Mouse (Mus musculus) testis, adult 2 months (tissue): ENCODE measurements around the gene Tfrc. TPM values are rescaled to one million over a fixed set of nuclear protein-coding genes. Genes with fewer than 3 reads are reported as not detected.

Source experiments
- H3K27ac ChIP-seq: fragments of 200-500 bp; 2 replicates; pipeline ENCODE4 v1.5.1; 2012; ENCODE audit warnings: low read depth, low read length; ENCODE audit not compliant: control insufficient read depth, insufficient read depth
- H3K27me3 ChIP-seq: fragments of 200-500 bp; 2 replicates; pipeline ENCODE4 v1.6.1; 2012; ENCODE audit warnings: mild to moderate bottlenecking, low read length, moderate library complexity; ENCODE audit not compliant: control insufficient read depth, insufficient read depth
- H3K36me3 ChIP-seq: fragments of 200-500 bp; 2 replicates; pipeline ENCODE4 v1.6.1; 2012; ENCODE audit warnings: mild to moderate bottlenecking, low read length; ENCODE audit not compliant: control insufficient read depth, insufficient read depth
- H3K4me1 ChIP-seq: fragments of 200-500 bp; 2 replicates; pipeline ENCODE4 v1.6.1; 2012; ENCODE audit warnings: low read length; ENCODE audit not compliant: control insufficient read depth, insufficient read depth
- H3K4me3 ChIP-seq: fragments of 200-500 bp; 2 replicates; pipeline ENCODE4 v1.5.1; 2012; ENCODE audit warnings: low read depth, mild to moderate bottlenecking, low read length, moderate library complexity, mixed read lengths; ENCODE audit not compliant: control insufficient read depth
- CTCF ChIP-seq: fragments of 200-500 bp; IDR thresholded peaks from 2 replicates; pipeline ENCODE4 v1.5.1; 2012; ENCODE audit warnings: low read depth, mild to moderate bottlenecking, inconsistent platforms, low read length, moderate library complexity; ENCODE audit not compliant: control insufficient read depth, insufficient read depth, insufficient replicate concordance
- POLR2A ChIP-seq: fragments of 200-500 bp; IDR thresholded peaks from 2 replicates; pipeline ENCODE4 v1.6.1; 2012; ENCODE audit warnings: low read depth, mild to moderate bottlenecking, inconsistent platforms, low read length, moderate library complexity; ENCODE audit not compliant: control insufficient read depth
- polyA plus RNA-seq: library from polyadenylated mRNA; depleted of rRNA; stranded (reverse); fragments of >200 nt; gene quantifications from 2 replicates; pipeline ENCODE4 v1.2.3, GENCODE M21; 2012

Tfrc gene
- polyA plus RNA-seq, 1 experiment: 5.5 TPM

GRCm38 (mm10) chr16:32599151-32599550 lies 9.6 kb upstream of the Tfrc start:
- H3K4me3 ChIP-seq: no peak overlapping the region

GRCm38 (mm10) chr16:32602193-32602685 lies 6.5 kb upstream of the Tfrc start:
- Histone ChIP-seq H3K27me3 (no peaks in the 10 kb centered on the region), H3K4me1 (no peaks in the 10 kb centered on the region), H3K36me3 (no peaks in the 10 kb centered on the region), H3K4me3 (no peak overlapping the region), H3K27ac (no peak overlapping the region)
- no peak for TF ChIP-seq CTCF
- TF ChIP-seq POLR2A: no peak

More at GRCm38 (mm10) chr16:32599151-32599550, 9.6 kb upstream of the Tfrc start:
- H3K4me1 ChIP-seq: peaks cover 5% of the 10 kb centered on the region; the same call in 1 of the 2 replicates
- TF ChIP-seq POLR2A: no peak
- TF ChIP-seq CTCF: no peak
- no peak overlapping the region for H3K27ac ChIP-seq
- H3K27me3 ChIP-seq: no peaks in the 10 kb centered on the region
- H3K36me3 ChIP-seq: no peaks in the 10 kb centered on the region

- Histone ChIP-seq H3K4me3 (no peak overlapping the region), H3K36me3 (no peaks in the 10 kb centered on the region), H3K4me1 (peaks cover 5% of the 10 kb centered on the region), H3K27ac (no peak overlapping the region), H3K27me3 (no peaks in the 10 kb centered on the region)
- TF ChIP-seq POLR2A (no peak), CTCF (no peak)
Measured at GRCm38 (mm10) chr16:32607562-32608343, 967 bp upstream of the Tfrc start.

GRCm38 (mm10) chr16:32608344-32608711 lies 392 bp upstream of the Tfrc start:
- Histone ChIP-seq H3K36me3 (no peaks in the 10 kb centered on the region), H3K4me1 (peaks cover 5% of the 10 kb centered on the region), H3K27ac (peak overlapping the region; percentile 39; the same call in 1 of the 2 replicates), H3K4me3 (peak overlapping the region; percentile 98), H3K27me3 (no peaks in the 10 kb centered on the region)
- TF ChIP-seq POLR2A (no peak), CTCF (no peak)

- H3K27me3 ChIP-seq: no peaks in the 10 kb centered on the region
- no peaks in the 10 kb centered on the region for H3K36me3 ChIP-seq
- TF ChIP-seq POLR2A (no peak), CTCF (no peak)
- H3K4me3 ChIP-seq: peak overlapping the region; percentile 98
- H3K4me1 ChIP-seq: peaks cover 5% of the 10 kb centered on the region
- H3K27ac ChIP-seq: peak overlapping the region; percentile 87
Measured at GRCm38 (mm10) chr16:32609401-32609779, 670 bp downstream of the Tfrc start.

- TF ChIP-seq POLR2A (no peak), CTCF (no peak)
- H3K36me3 ChIP-seq: peaks cover 1% of the 10 kb centered on the region; the same call in 1 of the 2 replicates
- H3K27ac ChIP-seq: no peak overlapping the region
- peaks cover 5% of the 10 kb centered on the region for H3K4me1 ChIP-seq
- H3K4me3 ChIP-seq: no peak overlapping the region
- H3K27me3 ChIP-seq: no peaks in the 10 kb centered on the region
Measured at GRCm38 (mm10) chr16:32610460-32611255, 1.9 kb downstream of the Tfrc start.

- Histone ChIP-seq H3K27me3 (no peaks in the 10 kb centered on the region), H3K36me3 (peaks cover 2% of the 10 kb centered on the region; the same call in 1 of the 2 replicates), H3K27ac (no peak overlapping the region), H3K4me3 (no peak overlapping the region), H3K4me1 (peaks cover 5% of the 10 kb centered on the region)
- TF ChIP-seq POLR2A (no peak), CTCF (no peak)
Measured at GRCm38 (mm10) chr16:32612052-32612451, 3.3 kb downstream of the Tfrc start.
